In the genomic region with DNA sequence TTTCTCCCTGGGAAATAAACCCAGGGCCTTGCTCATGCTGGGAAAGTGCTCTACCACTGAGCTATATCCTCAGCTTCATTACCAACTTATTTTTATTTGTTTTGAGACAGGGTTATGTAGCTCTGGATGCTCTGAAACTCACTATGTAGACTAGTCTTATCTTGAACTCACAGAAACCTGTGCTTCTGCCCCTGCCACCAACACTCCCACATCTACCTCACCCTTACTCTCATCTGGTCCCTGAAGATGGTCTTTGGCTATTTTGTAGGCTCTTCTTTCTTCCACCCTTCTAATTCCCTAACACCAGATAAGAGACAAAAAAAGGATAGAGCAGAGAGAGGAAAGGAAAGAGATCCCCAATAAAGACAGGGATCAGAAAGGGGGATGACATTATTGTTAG, we compare ENCODE assay signal across 32 mouse cellular contexts. TPM values are rescaled to one million over a fixed set of nuclear protein-coding genes. Genes with fewer than 3 reads are reported as not detected.
"Had no signal": no experiment of that assay in that cellular context is flagged by ENCODE, and none has a peak within 500 bp of the region (broad histone marks: within the 10 kb centered on the region; RNA-seq: fewer than 3 reads in every experiment).

No protein-coding gene starts in this region.

- ATAC-seq: hindbrain, embryonic 16.5 days; intestine, embryonic 15.5 days; midbrain, embryonic 13.5 days; midbrain, embryonic 16.5 days had no signal

- H3K9ac ChIP-seq: intestine, embryonic 15.5 days; kidney, embryonic 15.5 days; lung, embryonic 15.5 days; midbrain, embryonic 13.5 days; neural tube, embryonic 13.5 days had no signal

- H3K4me2 ChIP-seq: intestine, embryonic 15.5 days; kidney, embryonic 15.5 days; lung, embryonic 15.5 days; midbrain, embryonic 13.5 days; neural tube, embryonic 13.5 days had no signal

- H3K27me3 ChIP-seq: intestine, embryonic 15.5 days; kidney, embryonic 15.5 days; lung, embryonic 15.5 days; midbrain, embryonic 13.5 days; neural tube, embryonic 13.5 days had no signal

- DNase-seq: kidney, adult 11 months; kidney, postnatal 10 days; kidney, postnatal 36 days; layer of hippocampus, postnatal 36 days; lung, adult 18-20 months; lung, postnatal 14 days; lung, postnatal 4 days; retina, postnatal 1 day; thymus, postnatal 25 days had no signal

- H3K4me1 ChIP-seq: intestine, embryonic 15.5 days; kidney, embryonic 15.5 days; lung, embryonic 15.5 days; midbrain, embryonic 10.5 days; midbrain, embryonic 13.5 days; neural tube, embryonic 13.5 days had no signal

- H3K27ac ChIP-seq: intestine, embryonic 15.5 days; kidney, embryonic 15.5 days; left cerebral cortex, adult 2 months; lung, embryonic 15.5 days; midbrain, embryonic 10.5 days; midbrain, embryonic 13.5 days; neural tube, embryonic 13.5 days had no signal

- H3K9me3 ChIP-seq: intestine, embryonic 15.5 days; kidney, embryonic 15.5 days; lung, embryonic 15.5 days; midbrain, embryonic 10.5 days; midbrain, embryonic 13.5 days; neural tube, embryonic 13.5 days had no signal

- H3K4me3 ChIP-seq: intestine, embryonic 15.5 days; kidney, embryonic 15.5 days; left cerebral cortex, adult 2 months; lung, embryonic 15.5 days; midbrain, embryonic 10.5 days; midbrain, embryonic 13.5 days; myocyte; neural tube, embryonic 13.5 days had no signal

- H3K36me3 ChIP-seq: intestine, embryonic 15.5 days; kidney, embryonic 15.5 days; lung, embryonic 15.5 days; midbrain, embryonic 10.5 days; midbrain, embryonic 13.5 days; neural tube, embryonic 13.5 days had no signal

RNA-seq across cellular contexts. Expression of a gene that starts 37.6 kb away (rescaled TPM):
- total RNA-seq: layer of hippocampus, adult 8-10 months; layer of hippocampus, postnatal 10 days; layer of hippocampus, postnatal 36 days; left cerebral cortex, adult 2 months; left cerebral cortex, postnatal 10 days; left cerebral cortex, postnatal 36 days; megakaryocyte, adult 5-6 weeks; neutrophil, adult 5-6 weeks had no signal
- polyA plus RNA-seq: hindbrain, embryonic 16.5 days; intestine, embryonic 15.5 days; kidney, embryonic 15.5 days; limb, embryonic 11.5 days; limb, embryonic 14.5 days; lung, embryonic 15.5 days; midbrain, embryonic 10.5 days; midbrain, embryonic 13.5 days; midbrain, embryonic 16.5 days; myocyte; neural tube, embryonic 13.5 days; small intestine, adult 2 months; spleen, adult 2 months; stomach, embryonic 14.5 days; thymus, postnatal 0 days had no signal

RNA-seq across cellular contexts. Expression of a gene that starts 37.7 kb away (rescaled TPM):
- total RNA-seq: layer of hippocampus, postnatal 10 days; left cerebral cortex, adult 2 months; left cerebral cortex, postnatal 36 days; megakaryocyte, adult 5-6 weeks; monocyte, adult 5-6 weeks; neutrophil, adult 5-6 weeks had no signal
- polyA plus RNA-seq: intestine, embryonic 15.5 days; kidney, embryonic 15.5 days; limb, embryonic 11.5 days; lung, embryonic 15.5 days; midbrain, embryonic 10.5 days; midbrain, embryonic 13.5 days; midbrain, embryonic 16.5 days; neural tube, embryonic 13.5 days; small intestine, adult 2 months; stomach, embryonic 14.5 days had no signal
